Mouse (Mus musculus): ENCODE results near the gene Sesn3. TPM values are rescaled to one million over a fixed set of nuclear protein-coding genes. Genes with fewer than 3 reads are reported as not detected.

Sesn3 gene
- total and polyA plus RNA-seq, 3 experiments: 3.9 to 14.3 (median 4.6) TPM

DNA sequence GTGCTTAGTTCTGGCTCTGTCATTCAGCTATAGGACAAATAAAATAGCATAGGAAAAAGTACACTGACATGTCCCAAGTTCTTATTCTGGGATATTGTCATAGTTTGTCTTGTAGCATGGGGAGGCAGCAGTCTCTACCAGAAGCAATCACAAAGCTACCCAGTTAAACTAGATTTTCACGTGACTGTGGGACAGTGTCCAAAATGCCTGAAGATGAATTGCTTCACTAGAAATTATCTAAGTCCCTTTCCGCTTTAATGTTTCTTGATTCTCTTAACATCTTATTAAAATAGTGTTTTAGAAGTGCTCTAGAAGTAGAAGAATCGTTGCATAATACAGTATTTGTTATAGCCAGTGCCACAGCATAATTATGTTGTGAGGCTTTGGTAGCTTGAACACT lies 39.1 kb downstream of the Sesn3 start:
- no peak for TF ChIP-seq UBTF (IDR thresholded peaks at IDR 0.05; ENCODE audit: low read depth, low read length)
- no peak for TF ChIP-seq MAZ (IDR thresholded peaks at IDR 0.05; ENCODE audit: low read depth, low read length)
- TF ChIP-seq RCOR1 (conservative IDR thresholded peaks at IDR 0.05; ENCODE audit: low read depth, low read length): no peak
- no peak for TF ChIP-seq BHLHE40 (IDR thresholded peaks at IDR 0.05; ENCODE audit: low read depth, low read length)
- no peak for TF ChIP-seq NRF1 (IDR thresholded peaks at IDR 0.05; ENCODE audit: low read depth, low read length)
- TF ChIP-seq E2F4 (IDR thresholded peaks at IDR 0.05; ENCODE audit: insufficient replicate concordance, low read depth, low read length): no peak
- TF ChIP-seq GABPA (IDR thresholded peaks at IDR 0.05; ENCODE audit: insufficient replicate concordance, low read depth, low read length): no peak
- no peak for TF ChIP-seq TBP (conservative IDR thresholded peaks at IDR 0.05; ENCODE audit: low read depth, low read length)
- TF ChIP-seq JUND (conservative IDR thresholded peaks at IDR 0.05; ENCODE audit: low read depth, low read length): no peak
- no peak for TF ChIP-seq USF1 (IDR thresholded peaks at IDR 0.05; ENCODE audit: low read depth, low read length)
- no peak for TF ChIP-seq CHD2 (IDR thresholded peaks at IDR 0.05; ENCODE audit: low read length)
- no peak for TF ChIP-seq POLR2AphosphoS2 (IDR thresholded peaks at IDR 0.05; ENCODE audit: low read depth, low read length)
- no peak for TF ChIP-seq MAX (IDR thresholded peaks at IDR 0.05; ENCODE audit: low read length)
- dilution Hi-C loops (cut with MboI; ENCODE audit: extremely low pct_ligation_motif_present, extremely low pct_unique_long_range_greater_than_20kb, low sequenced_read_pairs): no loop called here
- no peak for DNase-seq (ENCODE audit: extremely low read depth)
- Histone ChIP-seq H3K4me3 (replicated peaks in 1 of 3; ENCODE audit: low read depth in 2 of 3, low read length in 2 of 3, poor library complexity in 1 of 3) (no peak overlapping the region), H3K9ac (ENCODE audit: insufficient read depth, low read depth) (no peak overlapping the region), H3K27ac (ENCODE audit: insufficient read depth, low read depth) (no peak overlapping the region), H3K36me3 (replicated peaks in 1 of 2; ENCODE audit: control insufficient read depth in 1 of 2, insufficient read depth in 1 of 2, low read length in 1 of 2) (peaks cover 16 to 59% of the 10 kb centered on the region in 2 experiments), H3K27me3 (replicated peaks) (no peaks in the 10 kb centered on the region), H3K4me2 (ENCODE audit: insufficient read depth, low read depth, poor library complexity, severe bottlenecking) (no peak overlapping the region), H3K79me2 (replicated peaks; ENCODE audit: control insufficient read depth, extremely low read depth, insufficient read depth, poor library complexity, severe bottlenecking) (no peaks in the 10 kb centered on the region), H3K9me3 (replicated peaks; ENCODE audit: low read length) (no peaks in the 10 kb centered on the region), H3K4me1 (ENCODE audit: control insufficient read depth in 1 of 2, insufficient read depth in 2 of 2) (no peaks in the 10 kb centered on the region)
- in situ Hi-C loops (cut with MboI; ENCODE audit: low pct_ligation_motif_present, low pct_unique_long_range_greater_than_20kb, low sequenced_read_pairs): no loop called here

DNA sequence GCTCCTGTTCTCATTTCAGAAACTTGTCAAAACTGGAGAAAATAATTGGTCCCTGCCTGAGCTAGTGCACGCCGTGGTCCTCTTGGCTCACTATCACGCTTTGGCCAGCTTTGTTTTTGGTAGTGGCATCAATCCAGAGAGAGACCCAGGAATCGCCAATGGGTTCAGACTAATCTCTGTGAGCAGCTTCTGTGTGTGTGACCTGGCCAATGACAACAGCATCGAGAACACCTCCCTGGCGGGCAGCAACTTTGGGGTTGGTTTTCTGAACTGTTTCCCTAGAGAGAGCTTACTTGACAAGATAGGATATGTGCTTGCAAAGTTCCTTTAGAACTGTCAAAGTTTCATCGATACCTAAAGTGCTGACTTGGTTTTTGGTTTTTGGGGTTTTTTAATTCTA lies 39.6 kb downstream of the Sesn3 start:
- Histone ChIP-seq H3K4me1 (ENCODE audit: control insufficient read depth in 1 of 2, insufficient read depth in 2 of 2) (no peaks in the 10 kb centered on the region), H3K27me3 (replicated peaks) (no peaks in the 10 kb centered on the region), H3K4me3 (replicated peaks in 1 of 3; ENCODE audit: low read depth in 2 of 3, low read length in 2 of 3, poor library complexity in 1 of 3) (no peak overlapping the region), H3K79me2 (replicated peaks; ENCODE audit: control insufficient read depth, extremely low read depth, insufficient read depth, poor library complexity, severe bottlenecking) (no peaks in the 10 kb centered on the region), H3K9ac (ENCODE audit: insufficient read depth, low read depth) (no peak overlapping the region), H3K36me3 (replicated peaks in 1 of 2; ENCODE audit: control insufficient read depth in 1 of 2, insufficient read depth in 1 of 2, low read length in 1 of 2) (peaks cover 13 to 58% of the 10 kb centered on the region in 2 experiments), H3K4me2 (ENCODE audit: insufficient read depth, low read depth, poor library complexity, severe bottlenecking) (no peak overlapping the region), H3K9me3 (replicated peaks; ENCODE audit: low read length) (no peaks in the 10 kb centered on the region), H3K27ac (ENCODE audit: insufficient read depth, low read depth) (no peak overlapping the region)
- no peak for DNase-seq (ENCODE audit: extremely low read depth)
- in situ Hi-C loops (cut with MboI; ENCODE audit: low pct_ligation_motif_present, low pct_unique_long_range_greater_than_20kb, low sequenced_read_pairs) (no loop called here), dilution Hi-C loops (cut with MboI; ENCODE audit: extremely low pct_ligation_motif_present, extremely low pct_unique_long_range_greater_than_20kb, low sequenced_read_pairs) (no loop called here)
- TF ChIP-seq MAX (IDR thresholded peaks at IDR 0.05; ENCODE audit: low read length): no peak
- TF ChIP-seq ETS1 (conservative IDR thresholded peaks at IDR 0.05; ENCODE audit: low read depth, low read length): no peak
- TF ChIP-seq TCF12 (IDR thresholded peaks at IDR 0.05; ENCODE audit: low read depth, low read length): no peak
- no peak for TF ChIP-seq TBP (conservative IDR thresholded peaks at IDR 0.05; ENCODE audit: low read depth, low read length)

Measured in CH12.LX (cell line).